Mouse (Mus musculus) C2C12 (cell line): ENCODE measurements around the gene Tax1bp1.

Source experiments
- CEBPB ChIP-seq: IDR thresholded peaks from one replicate; pipeline ENCODE4 v1.6.1; 2011; ENCODE audit warnings: low read depth, mild to moderate bottlenecking, control low read depth, moderate library complexity
- CTCF ChIP-seq: IDR thresholded peaks from one replicate; pipeline ENCODE4 v1.5.1; 2011; ENCODE audit not compliant: control insufficient read depth, insufficient read depth, insufficient read length
- MYOG ChIP-seq: IDR thresholded peaks from one replicate; pipeline ENCODE4 v1.6.1; 2011; ENCODE audit not compliant: control insufficient read depth, insufficient read length; ENCODE audit errors: extremely low read depth

DNA sequence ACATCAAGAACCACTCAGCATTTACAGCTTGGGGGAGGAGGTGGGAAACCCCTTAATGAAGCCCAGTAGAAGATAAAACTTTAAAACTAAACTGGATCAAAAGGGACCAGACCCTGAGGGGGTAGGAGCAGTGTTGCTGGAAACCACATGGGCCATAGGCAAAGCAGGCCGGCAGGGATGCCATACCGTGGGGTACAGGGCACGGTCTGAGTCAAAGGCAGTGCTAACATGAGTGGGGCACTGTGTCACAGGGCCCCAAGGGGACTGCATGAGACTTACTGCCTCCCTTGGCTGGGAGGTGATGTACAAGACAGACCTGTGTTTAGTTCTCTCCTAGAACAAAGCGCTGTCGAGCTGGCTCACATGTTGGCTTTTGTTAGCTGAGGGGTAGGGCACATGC, 66.0 kb downstream of the Tax1bp1 start:
- TF ChIP-seq CTCF (no peak), MYOG (no peak), CEBPB (no peak)
